Mouse (Mus musculus) liver, postnatal 0 days (tissue): ENCODE measurements around the gene Tmem120b. TPM values are rescaled to one million over a fixed set of nuclear protein-coding genes. Genes with fewer than 3 reads are reported as not detected.
"Not testable (repeated sequence)": the region's sequence is repeated elsewhere in the genome, so short reads cannot be mapped to it uniquely, and the experiment has no call there.

Source experiments
- ATAC-seq: fragments of 200-750 bp; cut with Nextera tagmentation; 2 replicates; pipeline ENCODE4 v1.8.0; 2017; ENCODE audit warnings: mild to moderate bottlenecking, moderate library complexity
- DNase-seq: peaks from one replicate; pipeline ENCODE4 v3.0.0-alpha.2; 2016
- H3K27ac ChIP-seq: fragments of 300-500 bp; sonication (generic); 2 replicates; pipeline ENCODE4 v1.5.1; 2014; ENCODE audit warnings: antibody characterized with exemption, moderate library complexity, mild to moderate bottlenecking, low read depth
- H3K27me3 ChIP-seq: fragments of 300-500 bp; sonication (generic); 2 replicates; pipeline ENCODE4 v1.6.1; 2014; ENCODE audit warnings: low read length, control low read depth, mixed read lengths; ENCODE audit not compliant: insufficient read depth
- H3K36me3 ChIP-seq: fragments of 300-500 bp; sonication (generic); replicated peaks from 2 replicates; pipeline ENCODE4 v1.6.1; 2014; ENCODE audit warnings: mild to moderate bottlenecking, control low read depth, low read length, moderate library complexity, mixed read lengths; ENCODE audit not compliant: insufficient read depth
- H3K4me1 ChIP-seq: fragments of 300-500 bp; sonication (generic); 2 replicates; pipeline ENCODE4 v1.6.1; 2014; ENCODE audit warnings: antibody characterized with exemption, mild to moderate bottlenecking, control low read depth; ENCODE audit not compliant: insufficient read depth
- H3K4me2 ChIP-seq: fragments of 300-500 bp; sonication (generic); 2 replicates; pipeline ENCODE4 v1.6.1; 2014; ENCODE audit warnings: low read depth, mild to moderate bottlenecking, low read length, moderate library complexity, mixed read lengths
- H3K4me3 ChIP-seq: fragments of 300-500 bp; sonication (generic); 2 replicates; pipeline ENCODE4 v1.5.1; 2014; ENCODE audit warnings: low read depth, low read length
- H3K9ac ChIP-seq: fragments of 300-500 bp; sonication (generic); replicated peaks from 2 replicates; pipeline ENCODE4 v1.6.1; 2014; ENCODE audit warnings: mild to moderate bottlenecking, moderate library complexity
- H3K9me3 ChIP-seq: fragments of 300-500 bp; sonication (generic); 2 replicates; pipeline ENCODE4 v1.6.1; 2016; ENCODE audit warnings: mild to moderate bottlenecking, control low read depth, low read length, mixed read lengths
- CTCF ChIP-seq: sonication (generic); IDR thresholded peaks from 2 replicates; pipeline ENCODE4 v1.5.1; 2016; ENCODE audit warnings: antibody characterized with exemption, low read depth
- EP300 ChIP-seq: IDR thresholded peaks from 2 replicates; pipeline ENCODE4 v1.6.1; 2016; ENCODE audit warnings: antibody characterized with exemption, low read depth, mild to moderate bottlenecking
- WGBS: fragments of 180-500 bp; shearing (Covaris S2); extraction: QIAGEN DNeasy Blood & Tissue Kit; methylation state at CpG from one replicate; pipeline ENCODE4 v1.1.7; 2014; ENCODE audit not compliant: insufficient replicate concordance; 5-methylcytosine and 5-hydroxymethylcytosine counted together
- polyA plus RNA-seq: library from polyadenylated mRNA; unstranded; fragments of >200 nt; fragmentation: Nextera tagmentation; extraction: Ambion mirVana; gene quantifications from 2 replicates; pipeline ENCODE4 v1.2.1, GENCODE M21; 2015

The Tmem120b gene
- polyA plus RNA-seq, 1 experiment from 2014 or later, result 12.8 TPM

DNA sequence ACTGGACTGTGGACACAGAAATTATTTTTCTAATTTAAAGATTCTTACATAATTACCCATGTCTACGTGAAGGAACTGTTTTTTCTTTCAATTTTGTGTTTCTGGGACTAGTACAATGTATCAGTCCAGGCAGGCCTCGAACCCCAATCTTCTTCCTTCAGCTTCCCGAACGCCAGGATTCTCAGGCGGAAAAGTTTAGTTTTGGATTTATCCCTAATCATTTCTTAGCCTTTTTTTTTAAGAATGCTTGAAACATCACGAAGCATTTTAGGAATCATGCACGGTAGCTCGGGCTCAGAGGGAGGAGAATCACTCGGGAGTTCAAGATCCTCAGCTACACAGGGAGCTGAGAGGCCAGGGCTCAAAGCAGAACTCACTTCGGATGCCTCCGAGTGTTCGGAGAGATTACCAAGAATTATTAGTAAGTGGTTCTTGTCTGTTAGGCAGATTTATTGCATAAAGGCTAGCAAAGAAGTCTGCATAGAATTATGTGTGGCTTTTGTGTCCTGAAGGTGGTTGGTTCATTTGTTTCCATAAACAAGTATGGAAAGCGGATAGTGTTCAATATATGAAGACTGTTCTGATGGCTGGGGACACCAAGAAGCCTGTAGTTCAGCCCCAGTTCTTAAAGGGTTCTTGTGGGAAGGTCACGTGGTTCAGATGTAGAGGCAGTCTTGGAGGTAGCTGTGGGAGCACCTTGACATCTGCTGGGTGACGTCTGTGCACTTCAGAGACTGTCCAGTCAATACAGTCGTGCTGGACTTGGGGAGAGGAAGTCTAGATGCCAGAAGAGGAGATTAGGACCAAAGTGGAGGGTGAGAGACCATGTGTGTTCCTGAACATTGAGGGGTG is 9.7 kb upstream of the Tmem120b start:
- Histone ChIP-seq H3K27me3 (no peaks in the 10 kb centered on the region), H3K4me3 (peak overlapping the region; percentile 55), H3K9me3 (no peaks in the 10 kb centered on the region), H3K36me3 (no peaks in the 10 kb centered on the region), H3K4me2 (peak overlapping the region; percentile 66), H3K27ac (peak overlapping the region; percentile 58), H3K9ac (peak overlapping the region; percentile 46), H3K4me1 (peaks cover 12% of the 10 kb centered on the region; the same call in 1 of the 2 replicates)
- no peak for ATAC-seq
- no peak for TF ChIP-seq CTCF
- TF ChIP-seq EP300, result peak; percentile 42; the same call in 1 of the 2 replicates
- no peak for DNase-seq
- 23% methylated on average over 16 of the region's 16 CpGs for WGBS

GRCm38 (mm10) chr5:123059757-123060520 is 8.3 kb upstream of the Tmem120b start:
- peak; percentile 54 for DNase-seq
- Histone ChIP-seq H3K9me3 (no peaks in the 10 kb centered on the region), H3K9ac (no peak overlapping the region), H3K36me3 (no peaks in the 10 kb centered on the region), H3K4me1 (peaks cover 14% of the 10 kb centered on the region), H3K4me3 (no peak overlapping the region), H3K27me3 (no peaks in the 10 kb centered on the region), H3K4me2 (no peak overlapping the region), H3K27ac (no peak overlapping the region)
- WGBS, result 39% methylated on average over 14 of the region's 14 CpGs
- no peak for ATAC-seq
- TF ChIP-seq EP300, result no peak
- peak; percentile 81 for TF ChIP-seq CTCF

GRCm38 (mm10) chr5:123060706-123061401 is 7.4 kb upstream of the Tmem120b start:
- no peak for ATAC-seq
- no peak for DNase-seq
- peaks cover 14% of the 10 kb centered on the region for H3K4me1 ChIP-seq
- no peak overlapping the region for H3K4me2 ChIP-seq
- 71% methylated on average over 9 of the region's 9 CpGs for WGBS
- no peaks in the 10 kb centered on the region for H3K27me3 ChIP-seq
- H3K4me3 ChIP-seq, result no peak overlapping the region
- H3K9me3 ChIP-seq, result no peaks in the 10 kb centered on the region
- H3K27ac ChIP-seq, result no peak overlapping the region
- no peak for TF ChIP-seq EP300
- no peak for TF ChIP-seq CTCF
- no peaks in the 10 kb centered on the region for H3K36me3 ChIP-seq
- H3K9ac ChIP-seq, result no peak overlapping the region

- ATAC-seq, H3K9ac ChIP-seq, H3K36me3 ChIP-seq, H3K27me3 ChIP-seq, H3K9me3 ChIP-seq, H3K27ac ChIP-seq, DNase-seq, H3K4me2 ChIP-seq, H3K4me3 ChIP-seq: not testable (repeated sequence)
- peaks cover 14% of the 10 kb centered on the region for H3K4me1 ChIP-seq
- 49% methylated on average over 6 of the region's 6 CpGs for WGBS
Observed at GRCm38 (mm10) chr5:123061402-123061749, 6.8 kb upstream of the Tmem120b start.

DNA sequence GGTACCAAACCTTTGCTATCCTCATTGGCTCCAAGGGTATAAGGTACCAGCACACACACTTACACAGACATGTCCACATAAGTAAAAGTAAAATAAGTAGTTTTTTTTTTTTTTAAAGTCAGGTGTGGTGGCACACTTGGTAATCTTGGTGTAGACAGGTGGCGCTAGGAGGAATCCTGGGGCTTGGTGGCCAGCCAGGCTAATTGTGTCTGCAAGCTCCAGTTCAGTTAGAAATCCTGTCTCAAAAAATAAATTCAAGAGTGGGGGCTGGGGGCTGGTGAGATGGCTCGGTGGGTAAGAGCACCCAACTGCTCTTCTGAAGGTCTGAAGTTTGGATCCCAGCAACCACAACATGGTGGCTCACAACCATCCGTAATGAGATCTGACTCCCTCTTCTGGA is 5.1 kb upstream of the Tmem120b start:
- Histone ChIP-seq H3K4me1 (peaks cover 14% of the 10 kb centered on the region), H3K27ac (no peak overlapping the region), H3K4me2 (no peak overlapping the region), H3K27me3 (no peaks in the 10 kb centered on the region), H3K9ac (no peak overlapping the region), H3K4me3 (no peak overlapping the region), H3K36me3 (no peaks in the 10 kb centered on the region), H3K9me3 (no peaks in the 10 kb centered on the region)
- DNase-seq (no peak), ATAC-seq (no peak)
- WGBS, result 90% methylated on average over 3 of the region's 3 CpGs
- no peak for TF ChIP-seq EP300
- 0 out of 2 replicates have a peak, but pooled peaks have one; percentile 4 for TF ChIP-seq CTCF

DNA sequence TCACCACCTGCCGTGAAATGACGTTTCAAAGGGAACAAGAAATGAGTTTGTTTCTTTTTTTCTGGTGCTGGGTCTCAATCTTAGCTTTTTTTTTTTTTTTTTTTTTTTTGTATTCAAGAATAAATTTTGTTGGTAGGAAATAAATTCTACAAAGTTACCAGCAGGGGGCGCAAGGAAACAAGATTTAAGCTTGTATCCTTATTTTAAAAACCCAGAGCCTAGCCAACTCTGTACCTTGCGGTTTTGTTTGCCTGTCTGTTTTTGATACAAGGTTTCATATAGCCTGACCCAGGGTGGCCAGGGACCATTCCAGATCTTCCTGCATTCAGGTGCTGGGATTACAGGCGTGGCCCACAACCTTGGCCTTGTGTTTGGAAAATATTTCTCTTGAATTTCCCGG is 4.0 kb upstream of the Tmem120b start:
- H3K9ac ChIP-seq, result no peak overlapping the region
- WGBS, result 31% methylated on average over 6 of the region's 6 CpGs
- TF ChIP-seq CTCF (peak; percentile 62), EP300 (no peak)
- no peaks in the 10 kb centered on the region for H3K9me3 ChIP-seq
- H3K4me1 ChIP-seq, result peaks cover 8% of the 10 kb centered on the region
- H3K4me3 ChIP-seq, result no peak overlapping the region
- ATAC-seq (no peak), DNase-seq (peak; percentile 68)
- H3K27me3 ChIP-seq, result no peaks in the 10 kb centered on the region
- no peak overlapping the region for H3K27ac ChIP-seq
- H3K4me2 ChIP-seq, result no peak overlapping the region
- H3K36me3 ChIP-seq, result no peaks in the 10 kb centered on the region
